Mouse (Mus musculus) Patski (cell line): ENCODE results near the gene Atg4a-ps. TPM values are rescaled to one million over a fixed set of nuclear protein-coding genes. Genes with fewer than 3 reads are reported as not detected.
"Not testable (repeated sequence)": the region's sequence is repeated elsewhere in the genome, so short reads cannot be mapped to it uniquely, and the experiment has no call there.

Experiments used
- ATAC-seq: fragments of 100-300 bp; one replicate; pipeline ENCODE4 v1.8.0; 2021
- CTCF ChIA-PET: fragments of 350-600 bp; sonication (Branson Sonifier 250); formaldehyde crosslinking; loops from one replicate; lab custom pipeline; 2022; ENCODE audit warnings: inconsistent platforms; lab: Charles Lee
- POLR2A ChIA-PET: fragments of 350-600 bp; sonication (Branson Sonifier 250); formaldehyde crosslinking; loops from one replicate; lab custom pipeline; 2022; ENCODE audit warnings: antibody characterized with exemption, inconsistent platforms; lab: Charles Lee
- DNase-seq: peaks from one replicate; pipeline ENCODE4 v3.0.0-alpha.2; 2011; ENCODE audit warnings: low read depth, low spot score
- H3K27me3 ChIP-seq: fragments of 371-371 bp; one replicate; pipeline ENCODE4 v1.5.1; 2021
- CTCF ChIP-seq: fragments of 100-300 bp; IDR thresholded peaks from one replicate; pipeline ENCODE4 v1.5.1; 2021
- in situ Hi-C: fragments of 300-500 bp; cut with MboI; formaldehyde crosslinking; loops from 3 replicates; pipeline ENCODE4 v1.11.1; 2018; ENCODE audit warnings: low pct_unique_long_range_greater_than_20kb, mixed read lengths
- polyA plus RNA-seq: library from polyadenylated mRNA; unstranded; gene quantifications from one replicate; pipeline ENCODE4 v1.2.3, GENCODE M21; 2021

The Atg4a-ps gene
- 7.4 TPM for polyA plus RNA-seq

DNA sequence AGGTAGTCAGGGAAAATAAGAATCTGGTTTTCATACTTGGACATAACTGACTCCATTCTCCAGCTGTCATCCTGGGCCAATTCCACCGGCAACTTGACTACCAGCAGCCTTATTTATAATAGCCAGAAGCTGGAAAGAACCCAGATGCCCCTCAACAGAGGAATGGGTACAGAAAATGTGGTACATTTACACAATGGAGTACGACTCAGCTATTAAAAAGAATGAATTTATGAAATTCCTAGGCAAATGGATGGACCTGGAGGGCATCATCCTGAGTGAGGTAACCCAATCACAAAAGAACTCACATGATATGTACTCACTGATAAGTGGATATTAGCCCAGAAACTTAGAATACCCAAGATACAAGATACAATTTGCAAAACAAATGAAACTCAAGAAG, at the start of gene Atg4a-ps:
Gene Atg4a-ps, minus strand, starts transcription at position 101 of the 400 bp plus-strand sequence.
- ATAC-seq, H3K27me3 ChIP-seq, in situ Hi-C loops, DNase-seq: not testable (repeated sequence)
- ChIA-PET POLR2A (interaction anchor here (1.1 kb wide), 1 partner anchor 12 kb away, joined by 5 read pairs; no protein-coding TSS in a partner anchor), CTCF (interaction anchor here (1.1 to 2.0 kb wide), 2 partner anchors 10 to 14 kb away, joined by 3 to 6 read pairs; no protein-coding TSS in a partner anchor)

- TF ChIP-seq CTCF: no peak
- DNase-seq (no peak), ATAC-seq (no peak)
- in situ Hi-C loops: no loop called here
- CTCF ChIA-PET: interaction anchor here (1.5 to 1.8 kb wide), 3 partner anchors 9 to 12 kb away, joined by 4 to 7 read pairs (median 4); no protein-coding TSS in a partner anchor
- no peaks in the 10 kb centered on the region for H3K27me3 ChIP-seq
- POLR2A ChIA-PET: interaction anchor here (0.7 kb wide), 1 partner anchor 26 kb away, joined by 3 read pairs; no protein-coding TSS in a partner anchor
Observed at GRCm38 (mm10) chr3:103695556-103695955, 49.7 kb upstream of the Atg4a-ps start.

DNA sequence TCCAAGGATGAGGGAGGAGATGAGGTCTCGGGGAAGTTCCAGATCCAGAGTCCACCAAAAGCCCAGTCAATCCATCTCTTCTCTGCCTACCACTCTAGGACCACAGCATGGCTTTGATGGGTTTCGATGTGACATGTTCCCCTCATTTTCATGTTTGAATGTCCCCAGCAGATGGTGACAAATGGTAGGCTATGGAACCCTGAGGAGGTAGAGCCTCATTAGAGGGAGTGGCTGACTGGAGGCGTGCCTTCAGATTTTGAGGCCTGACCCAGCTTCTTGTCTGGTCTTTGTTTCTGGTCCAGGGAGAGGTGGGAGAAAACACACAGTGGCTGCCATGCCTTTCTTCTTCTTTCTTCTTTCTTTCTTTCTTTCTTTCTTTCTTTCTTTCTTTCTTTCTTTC, 44.6 kb upstream of the Atg4a-ps start:
- POLR2A ChIA-PET: interaction anchor here (0.6 kb wide), 1 partner anchor 86 kb away, joined by 3 read pairs; no protein-coding TSS in a partner anchor
- CTCF ChIA-PET: no interaction called here
- DNase-seq (no peak), ATAC-seq (no peak)
- in situ Hi-C loops: no loop called here
- no peak for TF ChIP-seq CTCF
- H3K27me3 ChIP-seq: no peaks in the 10 kb centered on the region

DNA sequence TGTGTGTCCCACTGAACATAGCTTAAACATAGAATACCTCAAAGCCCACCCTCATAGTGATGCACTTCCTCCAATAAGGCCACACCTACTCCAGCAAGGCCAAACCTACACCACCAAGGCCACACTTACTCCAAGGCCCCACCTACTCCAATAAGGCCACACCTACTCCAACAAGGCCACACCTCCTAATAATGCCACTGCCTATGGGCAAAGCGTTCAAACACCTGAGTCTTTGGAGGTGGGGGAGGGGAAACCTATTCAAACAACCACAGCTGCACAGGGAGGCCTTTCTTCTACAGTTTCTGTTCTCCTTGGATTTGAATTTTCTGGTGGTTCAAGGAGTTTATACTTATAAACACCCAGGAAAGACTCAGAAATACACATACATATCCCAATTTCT, 43.2 kb upstream of the Atg4a-ps start:
- in situ Hi-C loops: no loop called here
- no peak for ATAC-seq
- DNase-seq: no peak
- H3K27me3 ChIP-seq: no peaks in the 10 kb centered on the region
- CTCF ChIA-PET: no interaction called here
- no peak for TF ChIP-seq CTCF
- POLR2A ChIA-PET: no interaction called here

- in situ Hi-C loops: loop anchor here (5.0 kb wide), 1 partner anchor 53 kb away; the partner anchor contains the start of genes Gm10964 and Olfml3
- ChIA-PET CTCF (interaction anchor here (1.1 to 1.5 kb wide), 3 partner anchors 11 to 84 kb away, joined by 3 to 4 read pairs (median 4); no protein-coding TSS in a partner anchor), POLR2A (interaction anchor here (1.0 kb wide), 1 partner anchor 53 kb away, joined by 3 read pairs; no protein-coding TSS in a partner anchor)
- no peak for TF ChIP-seq CTCF
- no peak for ATAC-seq
- no peak for DNase-seq
- H3K27me3 ChIP-seq: no peaks in the 10 kb centered on the region
Observed at GRCm38 (mm10) chr3:103683966-103684319, 38.1 kb upstream of the Atg4a-ps start.

GRCm38 (mm10) chr3:103683234-103683965, 37.5 kb upstream of the Atg4a-ps start:
- no peak for TF ChIP-seq CTCF
- in situ Hi-C loops: loop anchor here (5.0 kb wide), 1 partner anchor 54 kb away; the partner anchor contains the start of genes Gm10964 and Olfml3
- no peaks in the 10 kb centered on the region for H3K27me3 ChIP-seq
- POLR2A ChIA-PET: interaction anchor here (0.7 to 1.7 kb wide), 5 partner anchors 44 to 253 kb away, joined by 3 to 8 read pairs (median 3); partner anchors contain the start of gene Olfml3
- CTCF ChIA-PET: interaction anchor here (1.1 to 1.5 kb wide), 5 partner anchors 12 to 244 kb away, joined by 3 to 4 read pairs (median 4); no protein-coding TSS in a partner anchor
- DNase-seq (peak; percentile 87), ATAC-seq (peak; percentile 44)

- ATAC-seq (peak; percentile 97), DNase-seq (peak; percentile 98)
- in situ Hi-C loops: loop anchor here (5.0 kb wide), 1 partner anchor 55 kb away; the partner anchor contains the start of genes Gm10964 and Olfml3
- H3K27me3 ChIP-seq: no peaks in the 10 kb centered on the region
- POLR2A ChIA-PET: interaction anchor here (0.6 to 1.7 kb wide), 5 partner anchors 43 to 1113 kb away, joined by 3 to 8 read pairs (median 5); no protein-coding TSS in a partner anchor
- peak; percentile 61 for TF ChIP-seq CTCF
- CTCF ChIA-PET: interaction anchor here (0.8 to 1.5 kb wide), 7 partner anchors 14 to 263 kb away, joined by 3 to 4 read pairs (median 4); partner anchors contain the start of gene Olfml3
Observed at GRCm38 (mm10) chr3:103682473-103682872, 36.6 kb upstream of the Atg4a-ps start.

- in situ Hi-C loops: no loop called here
- H3K27me3 ChIP-seq: no peaks in the 10 kb centered on the region
- ATAC-seq (no peak), DNase-seq (no peak)
- POLR2A ChIA-PET: no interaction called here
- no peak for TF ChIP-seq CTCF
- CTCF ChIA-PET: interaction anchor here (1.6 kb wide), 1 partner anchor 36 kb away, joined by 5 read pairs; no protein-coding TSS in a partner anchor
Observed at GRCm38 (mm10) chr3:103678811-103679210, 32.9 kb upstream of the Atg4a-ps start.

GRCm38 (mm10) chr3:103672716-103673115, 26.8 kb upstream of the Atg4a-ps start:
- no peak for ATAC-seq
- TF ChIP-seq CTCF: no peak
- no peaks in the 10 kb centered on the region for H3K27me3 ChIP-seq

GRCm38 (mm10) chr3:103672113-103672512, 26.2 kb upstream of the Atg4a-ps start:
- POLR2A ChIA-PET: interaction anchor here (1.1 kb wide), 1 partner anchor 466 kb away, joined by 3 read pairs; no protein-coding TSS in a partner anchor
- in situ Hi-C loops: no loop called here
- H3K27me3 ChIP-seq: no peaks in the 10 kb centered on the region
- CTCF ChIA-PET: interaction anchor here (1.1 to 1.6 kb wide), 2 partner anchors 10 to 14 kb away, joined by 3 to 4 read pairs; no protein-coding TSS in a partner anchor
- ATAC-seq (no peak), DNase-seq (no peak)
- no peak for TF ChIP-seq CTCF

More at GRCm38 (mm10) chr3:103672716-103673115, 26.8 kb upstream of the Atg4a-ps start:
- no peak for DNase-seq
- POLR2A ChIA-PET: interaction anchor here (1.1 kb wide), 1 partner anchor 467 kb away, joined by 3 read pairs; no protein-coding TSS in a partner anchor
- in situ Hi-C loops: no loop called here
- CTCF ChIA-PET: interaction anchor here (1.6 kb wide), 1 partner anchor 10 kb away, joined by 4 read pairs; no protein-coding TSS in a partner anchor
